Comparison of ENCODE assay signal across 30 mouse cellular contexts in the genomic region with DNA sequence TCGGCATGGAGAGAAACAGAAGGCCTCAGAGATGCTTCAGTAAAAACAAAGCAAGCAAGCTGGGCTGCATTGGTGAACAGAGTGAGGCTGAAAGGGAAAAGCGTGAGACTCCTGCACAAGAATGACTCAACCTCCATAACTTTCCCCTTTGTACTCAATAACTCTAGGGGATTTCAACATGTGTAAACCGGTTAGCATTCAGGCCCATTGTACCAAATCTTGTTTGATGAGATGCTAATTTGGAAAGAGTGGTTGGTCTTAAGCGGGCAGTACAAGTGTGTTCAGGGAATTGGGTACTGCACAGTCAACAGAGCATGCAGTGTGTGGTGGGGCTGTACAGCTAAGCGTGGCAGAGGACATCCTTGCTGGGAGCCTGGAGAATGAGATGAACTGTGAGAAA. TPM values are rescaled to one million over a fixed set of nuclear protein-coding genes. Genes with fewer than 3 reads are reported as not detected.
"Had no signal": no experiment of that assay in that cellular context is flagged by ENCODE, and none has a peak within 500 bp of the region (broad histone marks: within the 10 kb centered on the region; RNA-seq: fewer than 3 reads in every experiment).

No protein-coding gene starts in this region.

- H3K9me3 ChIP-seq: heart, embryonic 13.5 days; heart, embryonic 15.5 days; hindbrain, embryonic 13.5 days; hindbrain, embryonic 15.5 days; limb, embryonic 10.5 days; limb, embryonic 12.5 days; liver, embryonic 13.5 days; liver, embryonic 15.5 days had no signal

- H3K36me3 ChIP-seq: heart, embryonic 13.5 days; heart, embryonic 15.5 days; hindbrain, embryonic 13.5 days; hindbrain, embryonic 15.5 days; limb, embryonic 10.5 days; limb, embryonic 12.5 days; liver, embryonic 13.5 days; liver, embryonic 15.5 days had no signal

- H3K27me3 ChIP-seq: hindbrain, embryonic 13.5 days; hindbrain, embryonic 15.5 days; limb, embryonic 12.5 days had no signal

- ATAC-seq: hindbrain, postnatal 0 days; intestine, embryonic 16.5 days had no signal

- H3K4me3 ChIP-seq: heart, adult 2 months; heart, embryonic 13.5 days; heart, embryonic 15.5 days; hindbrain, embryonic 13.5 days; hindbrain, embryonic 15.5 days; limb, embryonic 10.5 days; limb, embryonic 12.5 days; liver, embryonic 13.5 days; liver, embryonic 15.5 days had no signal

- DNase-seq: gastrocnemius, postnatal 14 days; gastrocnemius, postnatal 36 days; heart, adult 11 months; heart, adult 2 months; heart, postnatal 14 days; heart, postnatal 36 days; kidney, adult 11 months; kidney, adult 2 months; kidney, postnatal 10 days; kidney, postnatal 25 days; kidney, postnatal 4 days; layer of hippocampus, adult 9-11 months; layer of hippocampus, postnatal 36 days; liver; liver, embryonic 13.5 days had no signal

- H3K27ac ChIP-seq: heart, adult 2 months; heart, embryonic 13.5 days; heart, embryonic 15.5 days; hindbrain, embryonic 13.5 days; hindbrain, embryonic 15.5 days; hindbrain, postnatal 0 days; limb, embryonic 10.5 days; limb, embryonic 12.5 days; liver, embryonic 13.5 days; liver, embryonic 15.5 days had no signal

- H3K4me1 ChIP-seq: heart, embryonic 15.5 days; hindbrain, embryonic 15.5 days; limb, embryonic 10.5 days; limb, embryonic 12.5 days; liver, embryonic 13.5 days; liver, embryonic 15.5 days had no signal

RNA-seq across cellular contexts. Expression of a gene that starts 46.4 kb away (rescaled TPM):
- polyA plus RNA-seq: gonadal fat pad, adult 2 months; hindbrain, embryonic 11.5 days; hindbrain, embryonic 13.5 days; hindbrain, embryonic 15.5 days; hindbrain, postnatal 0 days; intestine, embryonic 14.5 days; intestine, embryonic 16.5 days; kidney, adult 2 months; kidney, embryonic 14.5 days; kidney, embryonic 16.5 days; limb, embryonic 10.5 days; limb, embryonic 12.5 days; limb, embryonic 14.5 days had no signal
